Mouse (Mus musculus): Measurements from ENCODE around the gene Txndc11. TPM values are rescaled to one million over a fixed set of nuclear protein-coding genes. Genes with fewer than 3 reads are reported as not detected.

Gene Txndc11
- polyA plus RNA-seq, 1 experiment = 11.6 TPM

- no peaks in the 10 kb centered on the region for H3K36me3 ChIP-seq (ENCODE audit: control insufficient read depth, insufficient read depth, low read length)
These were observed 99.2 kb downstream of the Txndc11 start for GRCm38 (mm10) chr16:11035273-11035672.

GRCm38 (mm10) chr16:11034193-11034803 lies 100.2 kb downstream of the Txndc11 start:
- Histone ChIP-seq H3K4me1 (ENCODE audit: control insufficient read depth, insufficient read depth, low read length) (peaks cover 4% of the 10 kb centered on the region), H3K27ac (ENCODE audit: control insufficient read depth, insufficient read depth, low read depth, low read length) (no peak overlapping the region), H3K36me3 (ENCODE audit: control insufficient read depth, insufficient read depth, low read length) (no peaks in the 10 kb centered on the region), H3K27me3 (ENCODE audit: control insufficient read depth, insufficient read depth, low read length) (no peaks in the 10 kb centered on the region), H3K4me3 (ENCODE audit: control insufficient read depth, low read depth, low read length) (no peak overlapping the region)
- peak; percentile 89 for TF ChIP-seq CTCF (IDR thresholded peaks at IDR 0.05; ENCODE audit: control insufficient read depth, insufficient read depth, insufficient replicate concordance, low read depth, low read length)
- TF ChIP-seq POLR2A (IDR thresholded peaks at IDR 0.05; ENCODE audit: control insufficient read depth, low read depth, low read length) = no peak

More at GRCm38 (mm10) chr16:11035273-11035672, 99.2 kb downstream of the Txndc11 start:
- TF ChIP-seq CTCF (IDR thresholded peaks at IDR 0.05; ENCODE audit: control insufficient read depth, insufficient read depth, insufficient replicate concordance, low read depth, low read length) (no peak), POLR2A (IDR thresholded peaks at IDR 0.05; ENCODE audit: control insufficient read depth, low read depth, low read length) (no peak)
- Histone ChIP-seq H3K27ac (ENCODE audit: control insufficient read depth, insufficient read depth, low read depth, low read length) (no peak overlapping the region), H3K4me3 (ENCODE audit: control insufficient read depth, low read depth, low read length) (no peak overlapping the region), H3K27me3 (ENCODE audit: control insufficient read depth, insufficient read depth, low read length) (no peaks in the 10 kb centered on the region), H3K4me1 (ENCODE audit: control insufficient read depth, insufficient read depth, low read length) (peaks cover 4% of the 10 kb centered on the region)

GRCm38 (mm10) chr16:11031320-11031719 lies 103.1 kb downstream of the Txndc11 start:
- H3K27ac ChIP-seq (ENCODE audit: control insufficient read depth, insufficient read depth, low read depth, low read length) = no peak overlapping the region

GRCm38 (mm10) chr16:11030844-11031243 lies 103.6 kb downstream of the Txndc11 start:
- no peaks in the 10 kb centered on the region for H3K27me3 ChIP-seq (ENCODE audit: control insufficient read depth, insufficient read depth, low read length)

More at GRCm38 (mm10) chr16:11031320-11031719, 103.1 kb downstream of the Txndc11 start:
- H3K36me3 ChIP-seq (ENCODE audit: control insufficient read depth, insufficient read depth, low read length) = no peaks in the 10 kb centered on the region
- H3K4me3 ChIP-seq (ENCODE audit: control insufficient read depth, low read depth, low read length) = no peak overlapping the region
- peaks cover 4% of the 10 kb centered on the region for H3K4me1 ChIP-seq (ENCODE audit: control insufficient read depth, insufficient read depth, low read length)
- H3K27me3 ChIP-seq (ENCODE audit: control insufficient read depth, insufficient read depth, low read length) = no peaks in the 10 kb centered on the region
- TF ChIP-seq CTCF (IDR thresholded peaks at IDR 0.05; ENCODE audit: control insufficient read depth, insufficient read depth, insufficient replicate concordance, low read depth, low read length) = no peak
- no peak for TF ChIP-seq POLR2A (IDR thresholded peaks at IDR 0.05; ENCODE audit: control insufficient read depth, low read depth, low read length)

GRCm38 (mm10) chr16:11028206-11028605 lies 106.2 kb downstream of the Txndc11 start:
- no peaks in the 10 kb centered on the region for H3K27me3 ChIP-seq (ENCODE audit: control insufficient read depth, insufficient read depth, low read length)
- H3K36me3 ChIP-seq (ENCODE audit: control insufficient read depth, insufficient read depth, low read length) = no peaks in the 10 kb centered on the region
- H3K4me3 ChIP-seq (ENCODE audit: control insufficient read depth, low read depth, low read length) = no peak overlapping the region
- no peak overlapping the region for H3K27ac ChIP-seq (ENCODE audit: control insufficient read depth, insufficient read depth, low read depth, low read length)
- TF ChIP-seq POLR2A (IDR thresholded peaks at IDR 0.05; ENCODE audit: control insufficient read depth, low read depth, low read length) (no peak), CTCF (IDR thresholded peaks at IDR 0.05; ENCODE audit: control insufficient read depth, insufficient read depth, insufficient replicate concordance, low read depth, low read length) (no peak)
- no peaks in the 10 kb centered on the region for H3K4me1 ChIP-seq (ENCODE audit: control insufficient read depth, insufficient read depth, low read length)

More at GRCm38 (mm10) chr16:11030844-11031243, 103.6 kb downstream of the Txndc11 start:
- no peak overlapping the region for H3K4me3 ChIP-seq (ENCODE audit: control insufficient read depth, low read depth, low read length)
- TF ChIP-seq CTCF (IDR thresholded peaks at IDR 0.05; ENCODE audit: control insufficient read depth, insufficient read depth, insufficient replicate concordance, low read depth, low read length) = no peak
- TF ChIP-seq POLR2A (IDR thresholded peaks at IDR 0.05; ENCODE audit: control insufficient read depth, low read depth, low read length) = no peak
- no peak overlapping the region for H3K27ac ChIP-seq (ENCODE audit: control insufficient read depth, insufficient read depth, low read depth, low read length)
- H3K4me1 ChIP-seq (ENCODE audit: control insufficient read depth, insufficient read depth, low read length) = no peaks in the 10 kb centered on the region
- no peaks in the 10 kb centered on the region for H3K36me3 ChIP-seq (ENCODE audit: control insufficient read depth, insufficient read depth, low read length)

Other genes starting within 250 kb of the Txndc11 start
- gene Snn, start 73.7 kb downstream of the Txndc11 start, polyA plus RNA-seq (2012; rRNA removed) = 43.5 and 49.7 TPM in 2 replicates
- 14.7 and 17.7 TPM in 2 replicates for gene Litaf, start 68.5 kb downstream of the Txndc11 start, polyA plus RNA-seq (2012; rRNA removed)
- gene Zc3h7a, start 41.7 kb upstream of the Txndc11 start, polyA plus RNA-seq (2012; rRNA removed) = 42.5 and 51.5 TPM in 2 replicates
- 7.1 and 8.3 TPM in 2 replicates for gene Rsl1d1, start 68.7 kb upstream of the Txndc11 start, polyA plus RNA-seq (2012; rRNA removed)
- gene Gspt1, start 119.7 kb upstream of the Txndc11 start, polyA plus RNA-seq (2012; rRNA removed) = 15.4 and 18.1 TPM in 2 replicates
- gene Tnfrsf17, start 179.2 kb upstream of the Txndc11 start, polyA plus RNA-seq (2012; rRNA removed) = 0.23 TPM in 1 of 2 replicates, not detected in the other
- gene Snx29, start 188.3 kb upstream of the Txndc11 start, polyA plus RNA-seq (2012; rRNA removed) = 6.1 and 7.7 TPM in 2 replicates